Mouse (Mus musculus) spleen, adult 2 months (tissue): Measurements from ENCODE around the gene G2e3.

ENCODE experiments used
- CTCF ChIP-seq: fragments of 200-500 bp; IDR thresholded peaks from 2 replicates; pipeline ENCODE4 v1.5.1; 2011; ENCODE audit warnings: mild to moderate bottlenecking, inconsistent platforms; ENCODE audit not compliant: insufficient read depth, insufficient read length, insufficient replicate concordance; ENCODE audit errors: extremely low read depth
- POLR2A ChIP-seq: fragments of 200-500 bp; IDR thresholded peaks from 2 replicates; pipeline ENCODE4 v1.6.1; 2011; ENCODE audit warnings: low read depth, low read length, inconsistent platforms

- TF ChIP-seq POLR2A: no peak
- TF ChIP-seq CTCF: no peak
These were observed 63.5 kb downstream of the G2e3 start for GRCm38 (mm10) chr12:51411362-51411761.
